Mouse (Mus musculus): ENCODE results near the gene Pus3.

Pus3 gene

GRCm38 (mm10) chr9:35558257-35559008 lies at the start of gene Pus3, which contains the start of gene Ddx25:
Gene Pus3, plus strand, starts transcription at chr9:35558595.
Gene Ddx25, minus strand, starts transcription at chr9:35558528.
- peak; percentile 63 to 71 for DNase-seq (ENCODE audit: low spot score in 2 of 2)

DNA sequence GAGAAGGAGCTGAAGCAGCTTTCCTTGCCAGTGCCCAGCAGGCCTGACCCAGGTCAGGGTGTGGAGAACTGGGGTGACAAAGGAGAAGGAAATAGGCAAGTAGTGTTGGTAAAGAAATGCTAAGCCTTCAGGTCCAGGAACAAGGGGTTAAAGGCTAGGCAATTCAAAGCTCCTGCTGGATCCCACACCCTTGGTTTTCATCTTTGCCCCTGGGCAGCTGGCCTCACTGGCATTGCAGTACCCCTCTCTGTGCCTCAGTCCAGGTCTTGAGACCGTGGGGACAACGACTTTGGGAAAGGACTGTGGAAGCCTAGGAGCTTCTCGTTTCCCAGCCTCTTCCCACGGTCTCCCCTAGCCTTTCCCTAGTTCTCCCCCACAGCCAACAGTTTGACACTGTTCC lies 44.5 kb upstream of the Pus3 start:
- DNase-seq (ENCODE audit: low spot score in 2 of 2), result no peak

GRCm38 (mm10) chr9:35516182-35516581 lies 42.2 kb upstream of the Pus3 start:
- no peak for DNase-seq (ENCODE audit: low spot score in 2 of 2)

GRCm38 (mm10) chr9:35516711-35517110 lies 41.7 kb upstream of the Pus3 start:
- DNase-seq (ENCODE audit: low spot score in 2 of 2), result no peak

GRCm38 (mm10) chr9:35518169-35518568 lies 40.2 kb upstream of the Pus3 start, which contains the start of gene Gm1113:
Gene Gm1113, minus strand, starts transcription at chr9:35518269.
- DNase-seq (ENCODE audit: low spot score in 2 of 2), result no peak

DNA sequence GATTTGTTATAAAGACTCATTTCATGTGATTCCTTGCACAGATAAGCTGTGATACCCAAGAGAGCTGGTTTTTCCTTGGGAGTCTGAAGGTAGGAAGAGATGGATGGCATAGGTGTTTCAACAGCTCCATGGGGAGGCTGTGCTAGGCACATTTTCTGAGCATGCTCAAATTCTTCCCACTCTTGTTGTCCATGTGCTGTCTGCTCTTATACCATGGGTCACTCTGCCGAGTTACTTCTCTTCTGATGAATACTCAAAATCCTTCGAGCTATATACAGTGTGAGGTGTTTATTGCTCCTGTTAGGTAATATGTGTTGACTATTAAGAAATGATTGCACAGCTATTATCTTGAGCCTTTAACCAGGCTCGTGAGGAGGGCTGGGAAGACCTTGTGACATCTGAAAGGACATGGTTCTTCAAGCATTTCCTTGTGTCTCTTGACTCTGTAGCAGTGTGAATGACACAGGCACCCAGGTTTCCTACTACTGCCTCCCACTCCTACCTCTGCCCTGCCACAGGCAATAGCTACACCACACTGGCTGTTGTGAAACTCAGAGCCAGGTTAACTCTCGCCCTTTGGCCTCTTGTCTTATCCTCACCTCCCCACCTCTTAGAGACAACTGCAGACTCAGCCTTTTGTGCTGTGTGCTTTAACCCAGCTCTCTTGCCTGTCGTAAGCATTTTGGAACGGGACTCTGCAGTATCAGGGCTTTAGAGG lies 37.6 kb upstream of the Pus3 start:
- no peak for DNase-seq (ENCODE audit: low spot score in 2 of 2)

DNA sequence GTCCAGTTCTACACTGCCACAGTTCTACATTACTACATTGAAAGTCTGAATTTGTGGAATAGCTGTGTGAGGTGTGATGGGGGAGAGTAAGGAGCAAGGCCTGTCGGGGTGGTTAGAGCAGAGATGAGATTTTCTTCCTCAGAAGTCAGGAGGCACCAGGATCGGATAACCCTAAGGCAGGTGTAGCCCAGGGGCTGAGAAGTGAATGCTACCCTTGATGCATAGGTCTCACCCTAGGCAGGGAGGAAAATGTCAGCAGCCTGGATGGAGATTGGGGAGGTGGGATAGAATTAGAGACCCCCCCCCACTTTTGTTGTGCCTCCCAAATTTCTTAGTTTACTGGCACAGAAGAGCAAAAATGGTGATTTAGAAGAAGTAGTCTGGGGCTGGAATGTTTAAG lies 36.2 kb upstream of the Pus3 start:
- no peak for DNase-seq (ENCODE audit: low spot score in 2 of 2)

DNA sequence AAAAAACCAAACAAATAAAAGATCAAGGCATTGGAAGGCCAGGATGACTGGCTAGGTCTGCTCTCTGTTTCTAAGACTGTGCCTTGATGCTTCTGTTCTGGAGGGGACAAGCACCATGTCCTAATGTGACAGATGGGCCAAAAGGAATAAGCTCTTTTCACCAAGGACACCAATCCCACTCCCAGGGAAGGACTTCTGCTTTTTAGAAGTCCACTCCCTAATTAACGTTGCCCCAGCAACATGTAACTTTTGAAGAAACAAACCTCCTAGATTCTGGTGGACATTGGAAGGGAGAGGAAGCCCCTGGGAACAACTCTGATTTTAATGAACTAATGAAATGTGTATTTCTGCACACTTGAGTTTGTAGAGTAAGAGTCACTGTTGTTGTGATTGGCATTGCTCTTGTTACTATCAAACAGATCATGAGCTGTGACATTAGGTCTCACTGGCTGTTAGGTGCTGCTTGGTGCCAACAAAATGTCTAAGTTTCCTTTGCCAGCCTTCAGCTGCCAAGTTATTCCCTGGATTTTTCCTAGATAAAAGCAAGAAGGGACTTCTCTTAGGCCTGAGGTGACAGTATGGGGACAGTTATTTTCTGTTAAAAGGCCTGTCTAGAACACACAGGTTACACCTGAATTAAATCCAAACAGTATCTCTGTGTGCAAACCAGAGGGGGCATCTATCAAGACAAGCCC lies 35.4 kb upstream of the Pus3 start:
- DNase-seq (ENCODE audit: low spot score in 2 of 2), result no peak

- peak; percentile 46 to 52 for DNase-seq (ENCODE audit: low spot score in 2 of 2)
These were observed 34.9 kb upstream of the Pus3 start for GRCm38 (mm10) chr9:35523541-35523940.

DNA sequence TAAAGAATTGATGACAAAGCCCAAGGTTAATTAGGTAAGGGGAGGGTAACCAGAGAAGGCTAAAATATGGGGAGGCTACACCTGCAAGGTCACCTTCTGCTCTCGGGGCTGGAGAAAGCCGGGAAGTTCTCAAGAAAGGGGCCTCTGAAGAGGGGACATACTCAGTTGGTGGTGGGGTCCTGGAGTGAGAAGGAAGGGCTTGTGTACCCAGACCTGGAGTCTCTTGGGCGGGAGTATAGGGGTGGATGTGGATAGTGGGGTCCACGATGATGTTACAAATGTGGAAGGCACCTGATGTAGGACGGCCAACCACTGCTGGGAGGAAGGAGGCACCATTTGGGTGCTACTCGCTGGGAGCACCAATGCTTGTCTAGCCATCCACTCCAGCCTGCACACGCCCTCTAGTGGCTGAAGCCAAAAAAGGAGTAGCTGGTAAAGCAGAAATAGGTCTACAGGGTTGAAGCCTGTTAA lies 34.4 kb upstream of the Pus3 start:
- DNase-seq (ENCODE audit: low spot score in 2 of 2), result peak; percentile 60 to 67

- no peak for DNase-seq (ENCODE audit: low spot score in 2 of 2)
These were observed 29.3 kb upstream of the Pus3 start for GRCm38 (mm10) chr9:35529141-35529540.

DNA sequence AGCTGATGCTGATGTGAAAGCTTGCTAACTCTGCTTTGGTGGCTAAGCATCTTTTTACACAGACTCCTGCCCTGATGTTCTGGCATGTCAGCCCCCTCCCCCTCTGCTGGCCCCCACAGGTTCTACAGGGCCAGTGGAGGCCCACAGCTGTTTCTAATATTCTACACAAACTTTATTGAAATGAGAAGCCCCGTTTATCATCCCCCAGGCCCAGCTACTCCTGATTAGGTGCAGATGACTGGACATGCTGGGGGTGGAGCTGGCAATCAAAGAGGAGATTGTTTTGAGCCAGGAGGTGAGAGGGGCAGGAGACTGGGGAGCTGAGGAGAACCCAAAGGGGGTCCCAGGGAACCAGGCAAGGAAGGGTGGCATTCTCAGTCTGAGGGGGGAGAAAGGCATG lies 28.6 kb upstream of the Pus3 start:
- no peak for DNase-seq (ENCODE audit: low spot score in 2 of 2)

DNA sequence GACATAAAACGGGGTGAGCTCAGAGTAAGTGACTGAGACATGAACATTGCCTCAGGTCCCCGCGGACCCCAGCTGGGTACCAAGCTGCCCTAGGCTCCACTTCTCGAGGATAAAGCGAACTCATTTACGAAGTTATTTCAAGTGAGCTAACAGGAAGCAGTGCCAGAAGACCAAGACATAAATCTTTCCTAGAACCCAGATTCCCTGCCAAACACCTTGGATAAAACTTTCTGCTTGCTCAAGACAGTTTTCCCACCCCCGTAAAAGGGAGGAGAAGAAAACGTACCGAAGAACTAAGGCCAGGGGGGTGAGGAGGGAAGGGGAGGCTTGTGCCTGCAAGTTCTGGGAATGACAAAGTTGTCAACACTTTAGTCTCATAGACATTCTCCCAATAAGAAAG lies 25.1 kb upstream of the Pus3 start:
- no peak for DNase-seq (ENCODE audit: low spot score in 2 of 2)

- peak in 1 of 2 experiments; percentile 29 for DNase-seq (ENCODE audit: low spot score in 2 of 2)
These were observed 23.3 kb upstream of the Pus3 start for GRCm38 (mm10) chr9:35535110-35535509.

DNA sequence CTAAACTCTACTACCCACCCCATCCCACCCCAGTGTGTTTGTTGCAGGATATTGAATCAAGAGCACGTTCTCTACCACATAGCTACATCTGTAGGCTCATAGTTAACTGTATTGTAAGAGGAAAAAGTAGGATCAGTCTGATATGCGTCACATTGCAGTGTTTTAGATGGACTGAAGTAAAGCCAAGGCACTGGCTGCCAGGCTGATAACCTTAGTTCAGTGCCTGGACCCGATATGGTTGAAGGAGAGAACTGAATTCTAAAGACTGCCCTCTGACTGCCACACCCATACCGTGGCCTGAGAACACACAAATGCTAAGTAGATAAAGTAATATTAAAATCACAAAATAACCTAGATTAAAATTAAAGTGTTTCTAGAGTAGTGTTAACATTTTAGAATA lies 22.5 kb upstream of the Pus3 start:
- DNase-seq (ENCODE audit: low spot score in 2 of 2), result no peak

DNA sequence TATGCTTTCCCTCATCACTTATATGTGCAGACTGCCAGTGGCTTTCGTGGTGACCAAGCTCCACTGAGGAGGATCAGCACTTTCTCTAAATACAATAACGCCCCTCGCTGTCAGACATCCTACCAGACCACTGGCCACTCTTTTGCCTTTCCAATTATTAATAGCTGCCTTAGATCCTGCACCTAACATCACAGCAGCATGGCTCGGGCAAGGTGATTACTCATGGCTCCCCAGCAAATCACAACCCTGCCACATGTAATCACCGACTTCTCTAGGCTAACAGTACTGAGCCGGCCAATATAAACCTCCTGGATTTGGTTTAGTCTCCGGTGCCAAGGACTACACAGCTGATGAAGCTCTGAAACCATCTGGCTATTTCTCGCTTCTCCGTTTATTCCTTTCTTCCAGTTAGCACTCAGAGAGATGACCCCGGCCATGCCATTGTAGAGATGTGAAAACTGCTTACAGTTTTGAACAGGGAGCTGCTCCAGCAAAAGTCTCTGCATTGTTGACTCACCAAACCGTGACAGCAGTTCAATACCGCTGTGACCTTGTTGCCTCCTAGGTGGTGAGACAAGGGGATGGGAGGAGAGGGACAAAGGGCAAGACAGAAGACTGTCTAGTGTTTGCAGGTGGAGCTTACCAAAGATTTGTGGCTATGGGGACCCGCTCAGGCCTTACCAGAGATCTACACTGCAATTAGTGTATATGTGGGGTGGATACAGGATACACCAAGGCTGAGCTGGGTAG lies 19.2 kb upstream of the Pus3 start:
- DNase-seq (ENCODE audit: low spot score in 2 of 2), result no peak

GRCm38 (mm10) chr9:35541024-35541423 lies 17.4 kb upstream of the Pus3 start:
- DNase-seq (ENCODE audit: low spot score in 2 of 2), result no peak

DNA sequence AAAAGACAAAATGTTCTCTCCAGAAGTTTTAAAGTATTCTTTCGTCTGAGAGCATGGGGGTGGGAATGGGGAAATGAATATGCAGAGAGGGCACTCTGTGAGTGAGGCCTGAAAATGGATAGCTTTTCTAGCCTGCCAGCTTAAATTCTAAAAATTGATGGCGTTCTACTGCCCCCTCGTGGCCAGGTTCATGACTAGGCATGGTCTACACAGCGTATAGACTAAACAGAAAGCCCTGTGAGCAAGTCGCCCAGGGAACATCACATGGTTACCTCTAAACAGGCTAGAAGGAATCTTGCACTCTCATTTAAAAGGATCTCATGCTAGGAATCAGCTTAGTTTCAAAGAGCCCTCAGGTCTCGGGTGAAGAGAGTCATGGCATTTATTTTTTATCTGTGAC lies 16.9 kb upstream of the Pus3 start:
- DNase-seq (ENCODE audit: low spot score in 2 of 2), result peak; percentile 51 to 78

- DNase-seq (ENCODE audit: low spot score in 2 of 2), result no peak
These were observed 16.5 kb upstream of the Pus3 start for GRCm38 (mm10) chr9:35541941-35542340.

DNA sequence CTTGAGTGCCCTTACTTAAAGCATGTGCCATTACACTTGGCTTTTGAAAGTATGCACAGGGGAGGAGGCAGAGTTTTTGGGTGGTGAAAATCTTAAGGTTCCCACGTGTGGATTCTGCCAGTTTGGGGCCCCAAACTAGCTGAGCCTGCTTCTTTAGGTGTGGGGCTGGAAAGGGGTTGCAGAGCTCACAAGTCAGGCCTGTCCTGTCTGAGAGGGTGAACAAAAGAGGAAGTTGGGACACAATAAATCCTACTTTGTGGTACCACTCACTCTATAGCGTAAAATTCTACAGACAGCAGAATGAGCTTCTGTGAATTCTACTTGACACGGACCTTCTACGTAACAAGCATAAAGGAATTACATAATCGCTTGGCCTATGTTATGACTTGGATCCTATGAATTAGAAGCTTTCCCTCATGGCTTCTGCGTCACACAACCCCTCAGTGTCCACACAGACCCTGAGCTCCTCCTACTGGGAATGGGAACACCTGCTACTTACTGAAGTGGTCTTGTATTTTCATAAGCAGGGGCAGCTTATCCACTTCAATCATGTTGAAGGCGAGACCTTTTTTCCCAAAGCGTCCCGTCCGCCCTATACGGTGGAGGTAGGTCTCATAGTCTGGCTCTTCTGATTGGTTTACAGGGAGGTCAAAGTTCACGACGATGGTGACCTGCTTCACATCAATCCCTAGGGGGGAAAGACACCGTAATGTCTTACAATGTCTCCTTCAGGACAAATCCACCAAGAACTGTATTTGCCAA lies 15.1 kb upstream of the Pus3 start:
- no peak for DNase-seq (ENCODE audit: low spot score in 2 of 2)

GRCm38 (mm10) chr9:35544666-35545065 lies 13.7 kb upstream of the Pus3 start:
- no peak for DNase-seq (ENCODE audit: low spot score in 2 of 2)
